Mouse (Mus musculus) neural tube, embryonic 11.5 days (tissue): ENCODE measurements around the gene Capn3. TPM values are rescaled to one million over a fixed set of nuclear protein-coding genes. Genes with fewer than 3 reads are reported as not detected.

Experiments used
- ATAC-seq: fragments of 200-750 bp; cut with Nextera tagmentation; 2 replicates; pipeline ENCODE4 v1.8.0; 2017; ENCODE audit warnings: moderate number of reproducible peaks, mild to moderate bottlenecking, moderate TSS enrichment, moderate library complexity; ENCODE audit not compliant: insufficient read depth, low FRiP score, low TSS enrichment
- DNase-seq: peaks from one replicate; pipeline ENCODE4 v3.0.0-alpha.2; 2015; ENCODE audit warnings: low spot score
- H3K27ac ChIP-seq: fragments of 300-500 bp; sonication (generic); 2 replicates; pipeline ENCODE4 v1.5.1; 2014; ENCODE audit warnings: low read depth, mild to moderate bottlenecking, low read length
- H3K27me3 ChIP-seq: fragments of 300-500 bp; sonication (generic); 2 replicates; pipeline ENCODE4 v1.6.1; 2014; ENCODE audit warnings: mild to moderate bottlenecking, low read length, mixed read lengths; ENCODE audit not compliant: control insufficient read depth, insufficient read depth
- H3K36me3 ChIP-seq: fragments of 300-500 bp; sonication (generic); 2 replicates; pipeline ENCODE4 v1.6.1; 2014; ENCODE audit warnings: mild to moderate bottlenecking, low read length, moderate library complexity, mixed read lengths; ENCODE audit not compliant: control insufficient read depth, insufficient read depth
- H3K4me1 ChIP-seq: fragments of 300-500 bp; sonication (generic); 2 replicates; pipeline ENCODE4 v1.6.1; 2014; ENCODE audit warnings: low read length, mixed read lengths; ENCODE audit not compliant: control insufficient read depth, insufficient read depth
- H3K4me2 ChIP-seq: fragments of 300-500 bp; sonication (generic); 2 replicates; pipeline ENCODE4 v1.6.1; 2014; ENCODE audit warnings: low read depth, mild to moderate bottlenecking, moderate library complexity
- H3K4me3 ChIP-seq: fragments of 300-500 bp; sonication (generic); 2 replicates; pipeline ENCODE4 v1.5.1; 2014; ENCODE audit warnings: low read depth, low read length
- H3K9ac ChIP-seq: fragments of 300-500 bp; sonication (generic); 2 replicates; pipeline ENCODE4 v1.6.1; 2014; ENCODE audit warnings: mild to moderate bottlenecking, low read length
- H3K9me3 ChIP-seq: fragments of 300-500 bp; sonication (generic); 2 replicates; pipeline ENCODE4 v1.6.1; 2016; ENCODE audit warnings: low read length; ENCODE audit not compliant: control insufficient read depth
- WGBS: fragments of 180-500 bp; shearing (Covaris S2); extraction: QIAGEN DNeasy Blood & Tissue Kit; methylation state at CpG from one replicate; pipeline ENCODE4 v1.1.7; 2014; 5-methylcytosine and 5-hydroxymethylcytosine counted together
- polyA plus RNA-seq: library from polyadenylated mRNA; unstranded; fragments of >200 nt; fragmentation: Nextera tagmentation; extraction: Ambion mirVana; gene quantifications from 2 replicates; pipeline ENCODE4 v1.2.1, GENCODE M21; 2014

Gene Capn3
- polyA plus RNA-seq, 1 experiment from 2014 or later = 1.5 TPM

GRCm38 (mm10) chr2:120469715-120470114 is 13.9 kb downstream of the Capn3 start:
- no peak for DNase-seq

GRCm38 (mm10) chr2:120470856-120471255 is 15.0 kb downstream of the Capn3 start:
- WGBS = 81% methylated on average over 4 of the region's 4 CpGs
- Histone ChIP-seq H3K9me3 (no peaks in the 10 kb centered on the region), H3K4me1 (no peaks in the 10 kb centered on the region), H3K27me3 (no peaks in the 10 kb centered on the region), H3K36me3 (no peaks in the 10 kb centered on the region), H3K27ac (no peak overlapping the region), H3K4me2 (no peak overlapping the region), H3K4me3 (no peak overlapping the region), H3K9ac (no peak overlapping the region)
- ATAC-seq = no peak
- no peak for DNase-seq

More at GRCm38 (mm10) chr2:120469715-120470114, 13.9 kb downstream of the Capn3 start:
- no peak overlapping the region for H3K27ac ChIP-seq
- no peak overlapping the region for H3K9ac ChIP-seq
- H3K4me2 ChIP-seq = no peak overlapping the region
- no peaks in the 10 kb centered on the region for H3K4me1 ChIP-seq
- no peak overlapping the region for H3K4me3 ChIP-seq
- no peaks in the 10 kb centered on the region for H3K9me3 ChIP-seq
- H3K36me3 ChIP-seq = no peaks in the 10 kb centered on the region
- no peaks in the 10 kb centered on the region for H3K27me3 ChIP-seq
- WGBS = 92% methylated on average over 10 of the region's 10 CpGs
- no peak for ATAC-seq

GRCm38 (mm10) chr2:120476277-120477087 is 20.7 kb downstream of the Capn3 start:
- no peaks in the 10 kb centered on the region for H3K9me3 ChIP-seq
- H3K4me3 ChIP-seq = no peak overlapping the region
- 72% methylated on average over 13 of the region's 13 CpGs for WGBS
- H3K4me2 ChIP-seq = no peak overlapping the region
- ATAC-seq (no peak), DNase-seq (no peak)
- H3K27ac ChIP-seq = no peak overlapping the region
- no peaks in the 10 kb centered on the region for H3K4me1 ChIP-seq
- H3K27me3 ChIP-seq = no peaks in the 10 kb centered on the region
- H3K9ac ChIP-seq = no peak overlapping the region
- no peaks in the 10 kb centered on the region for H3K36me3 ChIP-seq

DNA sequence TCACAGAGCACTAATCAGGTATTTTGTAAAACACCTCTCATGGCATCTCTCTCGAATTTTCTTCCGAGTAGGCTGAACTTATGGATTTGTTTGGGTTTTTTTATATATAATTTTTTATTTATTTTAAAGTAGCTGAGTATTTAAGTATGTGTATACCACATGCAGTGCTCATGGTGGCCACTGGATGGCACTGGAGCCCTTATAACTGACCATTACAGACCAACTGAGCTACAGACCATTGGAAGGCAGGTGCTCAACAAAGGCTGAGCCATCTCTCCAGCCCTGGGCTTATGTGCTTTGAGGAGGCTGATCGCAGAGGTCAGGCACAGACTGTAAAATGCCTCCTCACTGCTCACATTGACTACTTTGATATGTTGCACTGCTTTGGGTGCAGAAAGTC is 22.8 kb downstream of the Capn3 start:
- Histone ChIP-seq H3K4me3 (no peak overlapping the region), H3K27ac (no peak overlapping the region), H3K9me3 (no peaks in the 10 kb centered on the region), H3K36me3 (no peaks in the 10 kb centered on the region), H3K4me1 (no peaks in the 10 kb centered on the region), H3K4me2 (no peak overlapping the region), H3K27me3 (no peaks in the 10 kb centered on the region), H3K9ac (no peak overlapping the region)
- no peak for ATAC-seq
- DNase-seq = peak; percentile 66
- WGBS = 61% methylated on average over 3 of the region's 3 CpGs

DNA sequence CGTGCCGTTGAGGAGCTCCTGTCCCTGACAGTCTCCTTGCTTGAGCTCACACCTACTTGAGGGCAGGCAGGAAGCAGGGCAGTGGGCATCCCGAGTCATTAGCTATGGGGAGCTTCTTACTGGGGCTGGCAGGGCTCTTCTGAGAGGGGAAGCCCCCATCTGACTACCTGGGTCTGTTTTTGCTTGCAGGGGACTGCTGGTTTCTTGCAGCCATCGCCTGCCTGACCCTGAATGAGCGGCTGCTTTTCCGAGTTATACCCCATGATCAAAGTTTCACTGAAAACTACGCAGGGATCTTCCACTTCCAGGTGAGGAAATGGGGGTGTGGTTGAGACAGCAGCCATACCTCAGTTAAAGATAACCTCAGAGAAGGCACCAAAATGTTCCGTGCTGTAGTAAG is 26.1 kb downstream of the Capn3 start:
- H3K9ac ChIP-seq = no peak overlapping the region
- no peak overlapping the region for H3K4me3 ChIP-seq
- DNase-seq (no peak), ATAC-seq (no peak)
- 73% methylated on average over 8 of the region's 8 CpGs for WGBS
- H3K4me2 ChIP-seq = no peak overlapping the region
- no peak overlapping the region for H3K27ac ChIP-seq
- no peaks in the 10 kb centered on the region for H3K9me3 ChIP-seq
- no peaks in the 10 kb centered on the region for H3K4me1 ChIP-seq
- no peaks in the 10 kb centered on the region for H3K27me3 ChIP-seq
- H3K36me3 ChIP-seq = no peaks in the 10 kb centered on the region

GRCm38 (mm10) chr2:120482506-120483389 is 26.9 kb downstream of the Capn3 start:
- WGBS = 90% methylated on average over 8 of the region's 8 CpGs
- DNase-seq = no peak
- no peak overlapping the region for H3K9ac ChIP-seq

DNA sequence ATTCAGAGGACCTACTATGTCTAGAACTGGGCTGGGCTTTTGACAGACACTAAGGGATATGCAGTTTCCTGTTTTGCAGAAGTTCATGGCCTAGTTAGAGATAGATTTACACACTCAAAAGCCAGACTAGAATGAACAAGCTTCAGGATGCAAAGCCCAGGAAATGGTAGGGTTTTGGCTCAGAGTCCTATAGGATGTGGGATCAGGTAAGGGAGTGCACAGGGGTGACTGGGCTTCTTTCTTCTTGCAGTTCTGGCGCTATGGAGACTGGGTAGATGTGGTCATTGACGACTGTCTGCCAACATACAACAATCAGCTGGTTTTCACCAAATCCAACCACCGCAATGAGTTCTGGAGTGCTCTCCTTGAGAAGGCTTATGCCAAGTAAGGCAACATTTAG is 28.4 kb downstream of the Capn3 start:
- Histone ChIP-seq H3K27me3 (no peaks in the 10 kb centered on the region), H3K9ac (no peak overlapping the region), H3K4me2 (no peak overlapping the region), H3K4me1 (no peaks in the 10 kb centered on the region), H3K27ac (no peak overlapping the region), H3K4me3 (no peak overlapping the region), H3K36me3 (no peaks in the 10 kb centered on the region), H3K9me3 (no peaks in the 10 kb centered on the region)
- DNase-seq (no peak), ATAC-seq (no peak)
- 89% methylated on average over 3 of the region's 3 CpGs for WGBS

More at GRCm38 (mm10) chr2:120482506-120483389, 26.9 kb downstream of the Capn3 start:
- Histone ChIP-seq H3K4me2 (no peak overlapping the region), H3K27ac (no peak overlapping the region), H3K27me3 (no peaks in the 10 kb centered on the region), H3K9me3 (no peaks in the 10 kb centered on the region), H3K4me1 (no peaks in the 10 kb centered on the region), H3K36me3 (no peaks in the 10 kb centered on the region), H3K4me3 (no peak overlapping the region)
- ATAC-seq = no peak

- no peaks in the 10 kb centered on the region for H3K9me3 ChIP-seq
- H3K27ac ChIP-seq = no peak overlapping the region
- H3K4me2 ChIP-seq = no peak overlapping the region
- no peak overlapping the region for H3K9ac ChIP-seq
- 72% methylated on average over 4 of the region's 4 CpGs for WGBS
- DNase-seq = no peak
- H3K36me3 ChIP-seq = no peaks in the 10 kb centered on the region
- H3K27me3 ChIP-seq = no peaks in the 10 kb centered on the region
- ATAC-seq = no peak
- H3K4me3 ChIP-seq = no peak overlapping the region
- no peaks in the 10 kb centered on the region for H3K4me1 ChIP-seq
Observed at GRCm38 (mm10) chr2:120493254-120493653, 37.4 kb downstream of the Capn3 start.
